Mouse (Mus musculus) limb, embryonic 15.5 days (tissue): ENCODE results near the gene Creld1. TPM values are rescaled to one million over a fixed set of nuclear protein-coding genes. Genes with fewer than 3 reads are reported as not detected.

Experiments used
- ATAC-seq: fragments of 200-750 bp; cut with Nextera tagmentation; 2 replicates; pipeline ENCODE4 v1.8.0; 2017; ENCODE audit warnings: low read depth, moderate TSS enrichment; ENCODE audit not compliant: insufficient number of reproducible peaks, low FRiP score, low TSS enrichment
- H3K27ac ChIP-seq: fragments of 300-500 bp; sonication (generic); 2 replicates; pipeline ENCODE4 v1.5.1; 2015; ENCODE audit warnings: moderate library complexity, mild to moderate bottlenecking, inconsistent platforms
- H3K27me3 ChIP-seq: fragments of 300-500 bp; sonication (generic); 2 replicates; pipeline ENCODE4 v1.6.1; 2015; ENCODE audit warnings: inconsistent platforms
- H3K36me3 ChIP-seq: fragments of 300-500 bp; sonication (generic); 2 replicates; pipeline ENCODE4 v1.6.1; 2015; ENCODE audit warnings: inconsistent platforms
- H3K4me1 ChIP-seq: fragments of 300-500 bp; sonication (generic); 2 replicates; pipeline ENCODE4 v1.6.1; 2015; ENCODE audit warnings: inconsistent platforms
- H3K4me2 ChIP-seq: fragments of 300-500 bp; sonication (generic); 2 replicates; pipeline ENCODE4 v1.6.1; 2015; ENCODE audit warnings: mild to moderate bottlenecking, inconsistent platforms
- H3K4me3 ChIP-seq: fragments of 300-500 bp; sonication (generic); 2 replicates; pipeline ENCODE4 v1.5.1; 2015; ENCODE audit warnings: mild to moderate bottlenecking, inconsistent platforms
- H3K9ac ChIP-seq: fragments of 300-500 bp; sonication (generic); 2 replicates; pipeline ENCODE4 v1.6.1; 2015; ENCODE audit warnings: inconsistent platforms
- H3K9me3 ChIP-seq: fragments of 300-500 bp; sonication (generic); 2 replicates; pipeline ENCODE4 v1.6.1; 2016; ENCODE audit warnings: inconsistent platforms
- WGBS: fragments of 180-500 bp; shearing (Covaris S2); methylation state at CpG from one replicate; pipeline ENCODE4 v1.1.7; 2015; 5-methylcytosine and 5-hydroxymethylcytosine counted together
- polyA plus RNA-seq: library from polyadenylated mRNA; unstranded; fragments of >200 nt; fragmentation: Nextera tagmentation; extraction: Ambion mirVana; gene quantifications from 2 replicates; pipeline ENCODE4 v1.2.1, GENCODE M21; 2015

The Creld1 gene
- polyA plus RNA-seq, 1 experiment from 2014 or later = 22.1 TPM

- Histone ChIP-seq H3K27me3 (peaks cover 23% of the 10 kb centered on the region), H3K27ac (no peak overlapping the region), H3K4me3 (no peak overlapping the region), H3K4me1 (peaks cover 17% of the 10 kb centered on the region), H3K36me3 (peaks cover 6% of the 10 kb centered on the region; the same call in 1 of the 2 replicates), H3K4me2 (no peak overlapping the region), H3K9me3 (no peaks in the 10 kb centered on the region), H3K9ac (no peak overlapping the region)
- no peak for ATAC-seq
- WGBS = 75% methylated on average over 24 of the region's 24 CpGs
Measured at GRCm38 (mm10) chr6:113492101-113492864, 9.2 kb downstream of the Creld1 start.

- H3K27me3 ChIP-seq = peaks cover 32% of the 10 kb centered on the region
- H3K4me3 ChIP-seq = peak overlapping the region; percentile 41
- peak; percentile 62; the same call in 1 of the 2 replicates for ATAC-seq
- peaks cover 15% of the 10 kb centered on the region for H3K4me1 ChIP-seq
- H3K4me2 ChIP-seq = peak overlapping the region; percentile 60
- peaks cover 5% of the 10 kb centered on the region; the same call in 1 of the 2 replicates for H3K36me3 ChIP-seq
- no peaks in the 10 kb centered on the region for H3K9me3 ChIP-seq
- H3K9ac ChIP-seq = no peak overlapping the region
- WGBS = 1% methylated on average over 54 of the region's 54 CpGs
- H3K27ac ChIP-seq = no peak overlapping the region
Measured at GRCm38 (mm10) chr6:113494258-113494788, 11.2 kb downstream of the Creld1 start.

- ATAC-seq = no peak
- H3K27ac ChIP-seq = no peak overlapping the region
Measured at GRCm38 (mm10) chr6:113495071-113495675, 12.1 kb downstream of the Creld1 start.

GRCm38 (mm10) chr6:113499346-113499745 is 16.2 kb downstream of the Creld1 start:
- no peak overlapping the region for H3K9ac ChIP-seq
- H3K4me3 ChIP-seq = no peak overlapping the region
- no peak overlapping the region for H3K4me2 ChIP-seq
- no peak overlapping the region for H3K27ac ChIP-seq
- peaks cover 21% of the 10 kb centered on the region for H3K4me1 ChIP-seq
- WGBS = 71% methylated on average over 6 of the region's 6 CpGs
- no peaks in the 10 kb centered on the region for H3K9me3 ChIP-seq
- ATAC-seq = no peak
- no peaks in the 10 kb centered on the region for H3K36me3 ChIP-seq
- peaks cover 56% of the 10 kb centered on the region for H3K27me3 ChIP-seq

More at GRCm38 (mm10) chr6:113495071-113495675, 12.1 kb downstream of the Creld1 start:
- Histone ChIP-seq H3K27me3 (peaks cover 38% of the 10 kb centered on the region), H3K4me1 (peaks cover 15% of the 10 kb centered on the region), H3K9ac (no peak overlapping the region), H3K9me3 (no peaks in the 10 kb centered on the region), H3K36me3 (no peaks in the 10 kb centered on the region), H3K4me3 (peak overlapping the region; percentile 41), H3K4me2 (peak overlapping the region; percentile 60)
- 35% methylated on average over 28 of the region's 28 CpGs for WGBS

GRCm38 (mm10) chr6:113501388-113502084 is 18.4 kb downstream of the Creld1 start, which contains the start of gene Prrt3:
Gene Prrt3 (minus strand): TSS chr6:113501931.
- Histone ChIP-seq H3K27me3 (peaks cover 40% of the 10 kb centered on the region), H3K4me2 (peak within 1 kb of the TSS; percentile 58), H3K9ac (peak within 1 kb of the TSS; percentile 11; the same call in 1 of the 2 replicates), H3K4me3 (peak within 1 kb of the TSS; percentile 37), H3K27ac (no peak within 1 kb of the TSS), H3K4me1 (peaks cover 7% of the 10 kb centered on the region), H3K9me3 (no peaks in the 10 kb centered on the region), H3K36me3 (no peaks in the 10 kb centered on the region)
- 3% methylated on average over 31 of the region's 32 CpGs for WGBS
- ATAC-seq = no peak

GRCm38 (mm10) chr6:113502801-113503200 is 19.7 kb downstream of the Creld1 start:
- WGBS = 83% methylated on average over 2 of the region's 2 CpGs
- no peak overlapping the region for H3K9ac ChIP-seq
- H3K4me2 ChIP-seq = no peak overlapping the region
- H3K27ac ChIP-seq = no peak overlapping the region
- H3K4me3 ChIP-seq = no peak overlapping the region
- H3K9me3 ChIP-seq = no peaks in the 10 kb centered on the region
- H3K4me1 ChIP-seq = peaks cover 7% of the 10 kb centered on the region
- H3K27me3 ChIP-seq = peaks cover 28% of the 10 kb centered on the region
- H3K36me3 ChIP-seq = no peaks in the 10 kb centered on the region
- ATAC-seq = no peak

- ATAC-seq = no peak
- Histone ChIP-seq H3K4me3 (no peak overlapping the region), H3K4me1 (peaks cover 7% of the 10 kb centered on the region), H3K4me2 (no peak overlapping the region), H3K27ac (no peak overlapping the region), H3K9ac (no peak overlapping the region), H3K36me3 (no peaks in the 10 kb centered on the region), H3K9me3 (no peaks in the 10 kb centered on the region), H3K27me3 (peaks cover 14% of the 10 kb centered on the region)
- 64% methylated on average over 1 of the region's 1 CpGs for WGBS
Measured at GRCm38 (mm10) chr6:113505689-113506088, 22.6 kb downstream of the Creld1 start.

GRCm38 (mm10) chr6:113507130-113507529 is 24.0 kb downstream of the Creld1 start:
- ATAC-seq = no peak

GRCm38 (mm10) chr6:113508272-113508946 is 25.3 kb downstream of the Creld1 start:
- no peak overlapping the region for H3K4me2 ChIP-seq
- H3K27ac ChIP-seq = no peak overlapping the region
- no peaks in the 10 kb centered on the region for H3K9me3 ChIP-seq
- H3K4me3 ChIP-seq = no peak overlapping the region
- peaks cover 6% of the 10 kb centered on the region for H3K36me3 ChIP-seq
- WGBS = 58% methylated on average over 7 of the region's 7 CpGs
- no peaks in the 10 kb centered on the region for H3K4me1 ChIP-seq
- peak; percentile 53 for ATAC-seq
- no peak overlapping the region for H3K9ac ChIP-seq
- H3K27me3 ChIP-seq = no peaks in the 10 kb centered on the region

More at GRCm38 (mm10) chr6:113507130-113507529, 24.0 kb downstream of the Creld1 start:
- Histone ChIP-seq H3K27me3 (no peaks in the 10 kb centered on the region), H3K4me3 (no peak overlapping the region), H3K9me3 (no peaks in the 10 kb centered on the region), H3K36me3 (0 out of 2 replicates have a peak, but pooled peaks cover 3% of the 10 kb centered on the region), H3K9ac (no peak overlapping the region), H3K4me2 (no peak overlapping the region), H3K4me1 (no peaks in the 10 kb centered on the region), H3K27ac (no peak overlapping the region)

GRCm38 (mm10) chr6:113508947-113509280 is 25.8 kb downstream of the Creld1 start:
- H3K9me3 ChIP-seq = no peaks in the 10 kb centered on the region
- peaks cover 11% of the 10 kb centered on the region for H3K36me3 ChIP-seq
- H3K4me3 ChIP-seq = no peak overlapping the region
- no peak overlapping the region for H3K27ac ChIP-seq
- 49% methylated on average over 5 of the region's 5 CpGs for WGBS
- H3K9ac ChIP-seq = no peak overlapping the region
- H3K4me2 ChIP-seq = no peak overlapping the region
- no peaks in the 10 kb centered on the region for H3K4me1 ChIP-seq
- ATAC-seq = 0 out of 2 replicates have a peak, but pooled peaks have one; percentile 43
- no peaks in the 10 kb centered on the region for H3K27me3 ChIP-seq

- no peaks in the 10 kb centered on the region for H3K27me3 ChIP-seq
- H3K36me3 ChIP-seq = peaks cover 60% of the 10 kb centered on the region
- H3K4me1 ChIP-seq = no peaks in the 10 kb centered on the region
- no peak overlapping the region for H3K4me3 ChIP-seq
- WGBS = 86% methylated on average over 6 of the region's 6 CpGs
- no peak overlapping the region for H3K27ac ChIP-seq
- ATAC-seq = no peak
- H3K4me2 ChIP-seq = no peak overlapping the region
- no peak overlapping the region for H3K9ac ChIP-seq
- no peaks in the 10 kb centered on the region for H3K9me3 ChIP-seq
Measured at GRCm38 (mm10) chr6:113513944-113514343, 30.8 kb downstream of the Creld1 start.
